Mouse (Mus musculus) kidney, embryonic 16.5 days (tissue): ENCODE measurements around the gene Hibadh. TPM values are rescaled to one million over a fixed set of nuclear protein-coding genes. Genes with fewer than 3 reads are reported as not detected.
"Not testable (repeated sequence)": the region's sequence is repeated elsewhere in the genome, so short reads cannot be mapped to it uniquely, and the experiment has no call there.

Source experiments
- ATAC-seq: fragments of 200-750 bp; cut with Nextera tagmentation; 2 replicates; pipeline ENCODE4 v1.8.0; 2017; ENCODE audit warnings: moderate TSS enrichment; ENCODE audit not compliant: low FRiP score, low TSS enrichment
- H3K27ac ChIP-seq: fragments of 300-500 bp; sonication (generic); 2 replicates; pipeline ENCODE4 v1.5.1; 2014; ENCODE audit warnings: low read length
- H3K27me3 ChIP-seq: fragments of 300-500 bp; sonication (generic); 2 replicates; pipeline ENCODE4 v1.6.1; 2014; ENCODE audit warnings: low read length, control low read depth, mixed read lengths; ENCODE audit not compliant: insufficient read depth
- H3K36me3 ChIP-seq: fragments of 300-500 bp; sonication (generic); 2 replicates; pipeline ENCODE4 v1.6.1; 2014; ENCODE audit warnings: low read length, control low read depth, mixed read lengths; ENCODE audit not compliant: insufficient read depth
- H3K4me1 ChIP-seq: fragments of 300-500 bp; sonication (generic); 2 replicates; pipeline ENCODE4 v1.6.1; 2014; ENCODE audit warnings: low read length, control low read depth, mixed read lengths; ENCODE audit not compliant: insufficient read depth
- H3K4me2 ChIP-seq: fragments of 300-500 bp; sonication (generic); replicated peaks from 2 replicates; pipeline ENCODE4 v1.6.1; 2014; ENCODE audit warnings: low read depth, low read length
- H3K4me3 ChIP-seq: fragments of 300-500 bp; sonication (generic); 2 replicates; pipeline ENCODE4 v1.5.1; 2014; ENCODE audit warnings: mild to moderate bottlenecking, low read length
- H3K9ac ChIP-seq: fragments of 300-500 bp; sonication (generic); replicated peaks from 2 replicates; pipeline ENCODE4 v1.6.1; 2014; ENCODE audit warnings: low read length
- H3K9me3 ChIP-seq: fragments of 300-500 bp; sonication (generic); 2 replicates; pipeline ENCODE4 v1.6.1; 2016; ENCODE audit warnings: low read length, control low read depth
- WGBS: fragments of 180-500 bp; shearing (Covaris S2); extraction: QIAGEN DNeasy Blood & Tissue Kit; methylation state at CpG from one replicate; pipeline ENCODE4 v1.1.7; 2014; 5-methylcytosine and 5-hydroxymethylcytosine counted together
- polyA plus RNA-seq: library from polyadenylated mRNA; unstranded; fragments of >200 nt; fragmentation: Nextera tagmentation; extraction: Ambion mirVana; gene quantifications from 2 replicates; pipeline ENCODE4 v1.2.1, GENCODE M21; 2015

Hibadh gene
- 164 and 171 TPM in 2 replicates for polyA plus RNA-seq

GRCm38 (mm10) chr6:52640224-52640712, at the start of gene Hibadh:
Gene Hibadh (minus strand): TSS chr6:52640389.
- H3K9me3 ChIP-seq: no peaks in the 10 kb centered on the region

GRCm38 (mm10) chr6:52686901-52687500, 46.8 kb upstream of the Hibadh start:
- Histone ChIP-seq H3K36me3 (no peaks in the 10 kb centered on the region), H3K4me2 (no peak overlapping the region), H3K27ac (no peak overlapping the region), H3K4me1 (no peaks in the 10 kb centered on the region), H3K9me3 (peaks cover 3% of the 10 kb centered on the region; the same call in 1 of the 2 replicates), H3K27me3 (no peaks in the 10 kb centered on the region), H3K4me3 (no peak overlapping the region), H3K9ac (no peak overlapping the region)
- 72% methylated on average over 5 of the region's 5 CpGs for WGBS
- no peak for ATAC-seq

More at GRCm38 (mm10) chr6:52640224-52640712, at the start of gene Hibadh:
- Histone ChIP-seq H3K27ac (peak within 1 kb of the TSS; percentile 92), H3K36me3 (no peaks in the 10 kb centered on the region), H3K4me2 (peak within 1 kb of the TSS; percentile 58), H3K9ac (peak within 1 kb of the TSS; percentile 88), H3K4me3 (peak within 1 kb of the TSS; percentile 86), H3K4me1 (peaks cover 23% of the 10 kb centered on the region), H3K27me3 (no peaks in the 10 kb centered on the region)
- WGBS: under 1% methylated on average over 34 of the region's 34 CpGs
- ATAC-seq: peak; percentile 99

- H3K9me3 ChIP-seq: no peaks in the 10 kb centered on the region
- no peak overlapping the region for H3K4me2 ChIP-seq
- H3K36me3 ChIP-seq: no peaks in the 10 kb centered on the region
- no peak overlapping the region for H3K4me3 ChIP-seq
- no peak overlapping the region for H3K9ac ChIP-seq
- WGBS: 88% methylated on average over 3 of the region's 3 CpGs
- H3K4me1 ChIP-seq: 0 out of 2 replicates have a peak, but pooled peaks cover 5% of the 10 kb centered on the region
- H3K27ac ChIP-seq: no peak overlapping the region
- H3K27me3 ChIP-seq: no peaks in the 10 kb centered on the region
- no peak for ATAC-seq
These were observed 42.4 kb upstream of the Hibadh start for GRCm38 (mm10) chr6:52682607-52683006.

GRCm38 (mm10) chr6:52681847-52682485, 41.8 kb upstream of the Hibadh start:
- Histone ChIP-seq H3K4me1 (0 out of 2 replicates have a peak, but pooled peaks cover 5% of the 10 kb centered on the region), H3K27me3 (no peaks in the 10 kb centered on the region), H3K9me3 (no peaks in the 10 kb centered on the region), H3K36me3 (no peaks in the 10 kb centered on the region), H3K4me2 (no peak overlapping the region), H3K27ac (no peak overlapping the region), H3K9ac (no peak overlapping the region), H3K4me3 (no peak overlapping the region)
- WGBS: 62% methylated on average over 6 of the region's 6 CpGs
- ATAC-seq: no peak

- H3K4me3 ChIP-seq: no peak overlapping the region
- H3K36me3 ChIP-seq: no peaks in the 10 kb centered on the region
- no peak for ATAC-seq
- no peaks in the 10 kb centered on the region for H3K27me3 ChIP-seq
- peaks cover 10% of the 10 kb centered on the region; the same call in 1 of the 2 replicates for H3K4me1 ChIP-seq
- H3K9ac ChIP-seq: no peak overlapping the region
- 44% methylated on average over 8 of the region's 8 CpGs for WGBS
- no peak overlapping the region for H3K4me2 ChIP-seq
- no peaks in the 10 kb centered on the region for H3K9me3 ChIP-seq
- no peak overlapping the region for H3K27ac ChIP-seq
These were observed 40.4 kb upstream of the Hibadh start for GRCm38 (mm10) chr6:52680458-52681032.

- Histone ChIP-seq H3K4me2 (no peak overlapping the region), H3K9ac (no peak overlapping the region), H3K36me3 (no peaks in the 10 kb centered on the region), H3K27me3 (no peaks in the 10 kb centered on the region), H3K9me3 (no peaks in the 10 kb centered on the region), H3K4me1 (peaks cover 15% of the 10 kb centered on the region; the same call in 1 of the 2 replicates), H3K27ac (no peak overlapping the region), H3K4me3 (no peak overlapping the region)
- WGBS: 76% methylated on average over 9 of the region's 9 CpGs
- no peak for ATAC-seq
These were observed 39.4 kb upstream of the Hibadh start for GRCm38 (mm10) chr6:52679565-52679964.

GRCm38 (mm10) chr6:52677534-52677933, 37.3 kb upstream of the Hibadh start:
- not testable (repeated sequence) for H3K36me3 ChIP-seq, H3K4me2 ChIP-seq, H3K27me3 ChIP-seq, ATAC-seq, H3K27ac ChIP-seq, H3K4me3 ChIP-seq, H3K9ac ChIP-seq, H3K9me3 ChIP-seq
- WGBS: 86% methylated on average over 4 of the region's 4 CpGs
- H3K4me1 ChIP-seq: peaks cover 15% of the 10 kb centered on the region; the same call in 1 of the 2 replicates

GRCm38 (mm10) chr6:52675222-52675921, 35.2 kb upstream of the Hibadh start:
- Histone ChIP-seq H3K4me1 (peaks cover 22% of the 10 kb centered on the region), H3K27ac (peak overlapping the region; percentile 61; the same call in 1 of the 2 replicates), H3K4me2 (peak overlapping the region; percentile 19; the same call in 1 of the 2 replicates), H3K9ac (no peak overlapping the region), H3K4me3 (0 out of 2 replicates have a peak overlapping the region, but pooled peaks have one; percentile 7), H3K9me3 (no peaks in the 10 kb centered on the region), H3K36me3 (no peaks in the 10 kb centered on the region), H3K27me3 (no peaks in the 10 kb centered on the region)
- 44% methylated on average over 4 of the region's 4 CpGs for WGBS
- peak; percentile 46; the same call in 1 of the 2 replicates for ATAC-seq

- Histone ChIP-seq H3K4me3 (no peak overlapping the region), H3K9me3 (no peaks in the 10 kb centered on the region), H3K4me1 (peaks cover 18% of the 10 kb centered on the region), H3K27me3 (no peaks in the 10 kb centered on the region), H3K36me3 (no peaks in the 10 kb centered on the region), H3K27ac (no peak overlapping the region), H3K4me2 (no peak overlapping the region), H3K9ac (no peak overlapping the region)
- 56% methylated on average over 12 of the region's 12 CpGs for WGBS
- ATAC-seq: no peak
These were observed 34.4 kb upstream of the Hibadh start for GRCm38 (mm10) chr6:52674541-52674940.
